Mouse (Mus musculus) erythroblast, adult 5-6 weeks (primary cell): ENCODE measurements around the gene Zfand2b. TPM values are rescaled to one million over a fixed set of nuclear protein-coding genes. Genes with fewer than 3 reads are reported as not detected.

ENCODE experiments used
- ATAC-seq: replicated peaks from 2 replicates; pipeline ENCODE4 v1.8.0; 2016; ENCODE audit warnings: moderate number of reproducible peaks, mild to moderate bottlenecking, moderate TSS enrichment, inconsistent platforms; ENCODE audit not compliant: poor library complexity, low FRiP score, severe bottlenecking
- total RNA-seq, 2 experiments: library from RNA; stranded (forward) in 1 of 2; stranded (reverse) in 1 of 2; fragments of 150-400 nt in 1 of 2; fragments of 200-764, 138-1000 nt in 1 of 2; gene quantifications; 2 replicates each; pipeline versions ENCODE4 v1.2.3 to v1.2.4; 2015 to 2017; ENCODE audit warnings: low replicate concordance in 2 of 2

Gene Zfand2b
- total RNA-seq, 2 experiments from 2014 or later, result 15.9 to 43.3 TPM

DNA sequence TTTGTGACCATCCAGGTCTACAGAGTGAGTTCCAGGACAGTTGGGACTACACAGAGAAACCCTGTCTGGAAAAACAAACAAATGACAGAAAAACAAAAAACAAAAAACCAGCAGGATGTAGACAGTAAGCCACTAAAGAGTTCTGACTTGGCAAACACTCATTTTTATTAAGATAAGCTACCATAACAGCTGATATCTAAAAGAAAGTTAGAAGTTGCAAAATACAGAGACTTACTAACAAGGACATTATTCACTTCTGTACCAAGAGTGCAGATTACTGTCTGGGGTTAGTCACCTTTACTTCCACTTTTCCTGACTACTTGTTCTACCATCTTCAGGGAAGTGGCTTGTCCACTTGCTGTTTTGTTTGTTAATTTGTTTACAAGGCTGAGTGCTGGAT is 9.5 kb upstream of the Zfand2b start:
- peak; percentile 36 for ATAC-seq

- ATAC-seq, result peak; percentile 83
Measured at GRCm38 (mm10) chr1:75159540-75160255, 8.7 kb upstream of the Zfand2b start.

DNA sequence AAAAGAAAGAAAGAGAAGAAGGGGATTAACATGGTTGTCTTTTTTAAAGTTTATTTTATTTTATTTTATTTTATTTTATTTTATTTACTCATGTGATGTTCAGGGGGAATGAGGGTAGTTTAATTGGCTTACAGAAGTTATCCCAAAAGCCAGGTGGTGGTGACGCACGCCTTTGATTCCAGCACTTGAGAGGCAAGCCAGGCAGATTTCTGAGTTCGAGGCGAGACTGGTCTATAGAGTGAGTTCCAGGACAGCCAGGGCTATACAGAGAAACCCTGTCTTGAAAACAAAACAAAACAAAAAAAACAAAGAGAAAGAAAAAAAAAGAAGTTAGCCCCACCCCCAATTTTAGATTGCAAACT is 8.2 kb upstream of the Zfand2b start:
- ATAC-seq, result no peak

DNA sequence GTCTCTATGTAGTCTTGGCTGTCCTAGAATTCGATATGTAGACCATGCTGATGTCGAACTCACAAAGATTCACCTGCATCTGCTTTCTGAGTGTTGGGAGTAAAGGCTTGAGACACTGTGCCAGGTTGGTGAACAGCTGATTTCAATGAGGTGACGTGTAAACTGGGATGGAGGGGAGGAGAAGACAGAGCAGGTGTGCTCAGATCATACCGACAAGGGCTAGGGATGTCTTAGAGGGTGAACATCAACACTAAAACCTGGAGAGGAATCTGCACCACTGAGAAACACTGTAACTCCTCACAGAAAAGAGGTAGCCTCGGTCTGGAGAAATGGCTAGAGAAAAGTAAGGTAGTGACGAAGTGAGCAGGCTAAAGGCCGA is 364 bp upstream of the Zfand2b start:
- peak; percentile 50 for ATAC-seq

DNA sequence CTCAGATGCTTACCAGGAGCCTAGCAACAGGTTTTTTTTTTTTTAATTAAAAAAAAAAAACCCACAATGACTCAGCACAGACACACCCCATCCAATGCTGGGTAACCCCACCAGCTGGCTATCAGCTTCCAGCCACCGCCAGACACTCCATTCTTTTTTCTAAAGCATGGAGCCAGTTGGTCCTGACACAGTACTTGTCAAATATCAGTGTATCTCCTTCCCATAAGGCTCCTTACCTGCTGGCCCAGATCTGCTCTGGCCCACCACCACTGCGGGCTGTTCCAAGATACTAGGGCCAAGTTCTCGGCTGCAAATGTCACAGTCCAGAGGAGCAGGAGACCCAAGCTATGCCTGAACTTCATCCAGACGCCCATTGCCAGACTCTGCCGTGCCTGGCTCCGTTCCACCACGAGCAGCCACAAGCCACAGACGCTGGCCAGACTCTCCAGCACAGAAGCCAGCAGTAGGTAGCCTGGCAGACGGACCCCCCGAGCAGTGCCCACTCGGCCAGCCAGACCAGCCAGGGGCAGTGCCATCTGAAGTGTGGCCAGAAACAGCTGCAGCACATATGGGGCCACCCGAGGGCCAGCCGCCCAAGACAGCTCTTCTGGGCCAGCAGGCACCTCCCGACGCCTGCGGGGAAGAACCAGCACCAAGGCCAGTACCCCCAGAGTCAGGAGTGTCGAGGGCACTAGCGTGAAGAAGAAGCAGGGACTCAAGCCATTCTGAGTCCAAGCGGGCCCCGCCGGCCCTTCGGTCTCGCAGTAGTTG is 11.1 kb downstream of the Zfand2b start:
- peak; percentile 70 for ATAC-seq

DNA sequence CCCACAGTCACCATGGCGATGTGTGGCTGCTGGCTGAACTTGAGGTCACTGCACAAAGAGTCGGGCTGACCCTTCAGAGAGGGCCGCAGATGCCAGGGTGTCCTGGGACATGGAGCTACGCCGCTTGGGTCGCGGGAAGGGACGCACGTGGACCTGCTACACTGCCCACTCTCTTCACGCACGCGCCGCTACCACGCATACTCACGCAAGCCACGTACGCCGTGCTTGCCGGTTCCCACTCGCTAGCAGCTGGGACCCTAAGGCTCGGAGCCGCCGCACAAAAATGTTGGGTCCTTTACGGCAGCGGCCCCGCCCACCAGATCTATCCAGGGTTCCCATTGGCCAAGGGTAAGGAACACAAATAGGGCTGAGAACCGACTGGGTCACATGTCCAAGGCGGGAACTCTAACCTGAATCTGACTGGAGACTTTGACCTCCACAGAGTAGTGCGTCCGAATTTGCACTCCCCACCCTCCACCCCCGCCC is 11.7 kb downstream of the Zfand2b start, which contains the start of gene Abcb6:
Abcb6 (minus strand) TSS at position 288 of the 486 bp plus-strand sequence.
- peak; percentile 81 for ATAC-seq

GRCm38 (mm10) chr1:75180741-75181140 is 12.3 kb downstream of the Zfand2b start:
- ATAC-seq, result no peak

DNA sequence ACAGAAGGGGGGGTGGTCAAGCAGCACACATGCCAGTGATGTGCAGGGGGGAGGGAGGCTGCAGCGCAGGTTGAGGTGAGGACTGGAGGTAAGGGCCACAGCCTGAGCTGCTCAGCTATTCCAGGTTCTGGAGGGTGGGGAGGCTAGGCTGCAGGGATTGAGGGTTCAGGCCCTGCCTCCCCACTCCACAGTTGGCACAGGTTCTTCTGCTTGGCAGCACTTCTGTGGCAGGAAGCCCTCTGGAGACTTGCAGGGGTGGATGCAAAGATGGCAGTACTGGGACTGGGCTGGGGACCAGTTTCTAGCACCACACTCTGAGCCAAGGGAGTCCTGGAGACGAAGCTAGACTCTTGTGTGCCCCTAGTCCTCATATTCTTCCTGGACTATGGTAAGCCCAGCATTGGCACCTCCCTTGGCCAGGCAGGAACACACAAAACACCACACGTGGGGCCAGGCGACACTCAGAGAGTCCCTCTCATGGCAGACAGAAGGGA is 13.0 kb downstream of the Zfand2b start:
- no peak for ATAC-seq

DNA sequence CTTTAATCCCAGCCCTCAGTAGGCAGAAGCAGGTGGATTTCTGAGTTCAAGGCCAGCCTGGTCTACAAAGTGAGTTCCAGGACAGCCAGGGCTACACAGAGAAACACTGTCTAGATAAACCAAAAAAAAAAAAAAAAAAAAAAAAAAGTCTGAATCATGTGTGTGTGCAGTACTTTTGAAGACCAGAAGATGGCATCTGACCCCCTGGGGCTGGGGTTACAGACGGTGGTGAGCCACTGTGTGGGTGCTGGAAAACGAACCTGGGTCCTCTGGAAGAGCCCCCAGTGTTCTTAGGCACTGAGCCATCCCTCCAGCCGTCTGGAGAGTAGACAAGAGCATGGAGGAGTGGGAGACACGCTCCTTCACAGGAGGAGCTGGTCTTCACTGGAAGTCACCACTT is 13.7 kb downstream of the Zfand2b start:
- no peak for ATAC-seq

- ATAC-seq, result no peak
Measured at GRCm38 (mm10) chr1:75185495-75185894, 17.0 kb downstream of the Zfand2b start.

- no peak for ATAC-seq
Measured at GRCm38 (mm10) chr1:75187126-75187525, 18.7 kb downstream of the Zfand2b start.

- ATAC-seq, result no peak
Measured at GRCm38 (mm10) chr1:75187914-75188483, 19.6 kb downstream of the Zfand2b start.

DNA sequence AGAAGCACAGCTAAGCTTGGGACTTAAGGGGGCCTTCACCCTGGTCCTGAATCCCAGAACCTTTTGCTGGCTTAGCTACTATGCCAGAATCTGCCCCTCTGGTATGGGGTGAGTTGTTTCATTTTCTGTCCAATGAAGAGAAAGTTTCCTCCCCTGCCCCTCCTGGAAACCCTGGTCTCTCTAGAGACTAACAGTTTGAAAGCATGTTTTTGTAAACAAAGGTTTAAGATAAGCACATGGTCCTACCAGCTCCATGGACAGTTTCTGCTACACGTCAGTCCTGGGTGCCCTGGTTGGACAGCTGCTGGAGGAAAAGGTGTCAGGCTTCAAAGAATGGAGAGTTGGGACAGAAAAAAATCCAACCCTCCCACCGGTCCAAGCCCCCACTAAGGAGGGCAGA is 22.1 kb downstream of the Zfand2b start:
- ATAC-seq, result peak; percentile 58

- peak; percentile 8 for ATAC-seq
Measured at GRCm38 (mm10) chr1:75191258-75191621, 22.8 kb downstream of the Zfand2b start.

GRCm38 (mm10) chr1:75191622-75192402 is 23.4 kb downstream of the Zfand2b start, which contains the start of the genes Ankzf1 and Atg9a:
Gene Ankzf1, plus strand, starts transcription at chr1:75192151.
Gene Atg9a, minus strand, starts transcription at chr1:75192196.
- ATAC-seq, result peak; percentile 91

DNA sequence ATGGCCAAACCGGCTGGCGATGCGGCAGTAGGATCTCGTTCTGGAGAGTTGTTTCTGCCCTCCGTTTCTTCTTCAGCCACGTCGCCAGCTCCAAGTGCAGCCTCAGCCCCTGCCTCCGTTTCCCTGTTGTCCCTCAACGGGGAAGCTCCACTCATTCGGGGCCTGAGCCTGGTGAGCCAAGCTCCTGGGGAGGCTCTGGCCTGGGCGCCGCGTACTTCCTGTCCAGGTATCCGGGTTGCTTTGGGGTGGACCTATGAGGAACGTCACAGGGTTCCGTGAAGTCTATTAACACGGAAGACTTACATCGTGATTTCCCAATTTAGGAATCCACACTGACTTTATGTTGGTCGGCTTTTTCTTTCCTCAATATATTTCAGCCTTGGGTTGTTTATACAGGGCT is 24.0 kb downstream of the Zfand2b start:
- peak; percentile 48 for ATAC-seq

DNA sequence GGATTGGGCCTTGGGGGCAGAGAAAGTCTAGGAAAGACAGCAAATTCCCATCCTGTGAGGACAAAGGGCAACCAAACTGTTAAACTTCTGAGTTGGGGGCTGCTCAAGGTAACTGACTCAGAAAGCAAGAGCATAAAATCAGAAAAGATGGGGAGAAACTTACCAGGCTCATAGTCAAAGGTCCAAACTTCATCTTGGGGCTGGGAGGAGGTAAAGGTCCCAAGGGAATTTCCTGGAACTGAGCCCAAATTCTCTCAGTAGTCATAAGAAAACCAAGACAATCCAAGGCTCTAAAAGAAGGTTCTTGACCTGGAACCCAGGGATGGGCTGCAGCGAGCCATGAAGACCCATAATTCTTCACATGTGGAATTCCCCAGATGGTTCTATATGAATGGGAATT is 32.8 kb downstream of the Zfand2b start:
- ATAC-seq, result no peak

DNA sequence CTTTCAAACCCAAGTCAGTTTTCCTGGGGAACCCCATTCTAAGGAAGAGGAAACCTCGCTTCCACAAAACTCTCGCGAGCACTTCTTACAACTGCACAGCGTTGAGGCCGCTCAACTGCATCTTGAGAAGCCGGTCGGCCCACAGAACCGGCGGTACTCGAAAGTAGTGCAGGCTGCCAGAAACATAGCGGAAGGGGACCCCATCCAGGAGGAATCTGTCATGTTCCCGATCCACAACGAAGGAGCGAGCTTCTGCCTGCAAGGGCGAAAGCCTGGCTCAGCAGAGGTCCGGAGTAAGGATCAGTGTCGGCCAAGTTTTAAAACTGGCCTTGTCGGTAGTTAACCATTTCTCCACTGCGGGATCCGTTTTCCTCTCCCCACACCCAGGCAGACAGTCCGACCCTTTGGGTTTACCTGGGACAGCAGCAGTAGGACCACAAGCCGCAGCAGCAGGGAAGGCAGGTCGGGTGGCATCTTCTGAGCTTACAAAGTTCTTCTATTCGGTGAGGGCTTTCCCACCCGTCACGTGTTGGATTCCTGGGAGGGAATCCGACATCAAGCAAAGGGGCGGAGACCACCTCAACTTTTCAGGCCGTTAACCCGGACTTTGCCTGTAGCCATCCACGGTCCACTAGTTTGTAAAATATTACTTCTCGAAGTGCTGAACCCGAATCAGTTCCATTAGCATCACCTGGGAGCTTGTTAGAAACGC is 40.7 kb downstream of the Zfand2b start:
- ATAC-seq, result peak; percentile 29; the same call in 1 of the 2 replicates
